Mouse (Mus musculus) cerebral cortex, adult 2 months (tissue): ENCODE results near the gene Calcr.

Experiments used
- WGBS: fragments of 180-500 bp; shearing (Covaris S2); methylation state at CpG from one replicate; pipeline ENCODE4 v1.1.7; 2018; 5-methylcytosine and 5-hydroxymethylcytosine counted together

Calcr gene

DNA sequence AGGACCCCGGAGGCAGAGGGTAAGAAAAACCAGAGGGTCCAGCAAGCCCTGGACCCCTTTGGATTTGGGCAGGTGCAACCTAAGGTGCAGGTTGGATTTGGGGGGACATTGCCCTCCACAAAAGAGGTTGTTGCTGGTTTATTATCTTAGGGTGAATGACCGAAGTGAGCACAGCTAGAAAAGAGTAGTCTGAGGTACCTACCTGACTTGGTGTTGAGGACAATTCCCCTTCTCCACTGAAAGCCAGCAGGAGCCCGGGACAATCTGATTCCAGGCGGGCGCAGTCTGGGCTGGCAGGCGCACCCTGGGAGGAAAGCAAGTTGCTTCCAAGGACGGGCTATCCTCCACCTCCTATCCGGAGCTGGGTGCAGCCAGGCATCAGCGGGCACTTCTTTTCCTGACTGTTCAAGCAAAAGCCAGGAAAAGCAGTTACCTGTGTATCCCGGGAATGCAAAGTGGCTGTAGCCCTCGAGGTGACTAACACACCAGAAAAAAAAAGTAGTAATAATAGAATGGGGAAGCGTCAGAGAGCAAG, at the start of gene Calcr:
Calcr (minus strand) TSS at position 485 of the 535 bp plus-strand sequence.
- WGBS: 6% methylated on average over 12 of the region's 12 CpGs

DNA sequence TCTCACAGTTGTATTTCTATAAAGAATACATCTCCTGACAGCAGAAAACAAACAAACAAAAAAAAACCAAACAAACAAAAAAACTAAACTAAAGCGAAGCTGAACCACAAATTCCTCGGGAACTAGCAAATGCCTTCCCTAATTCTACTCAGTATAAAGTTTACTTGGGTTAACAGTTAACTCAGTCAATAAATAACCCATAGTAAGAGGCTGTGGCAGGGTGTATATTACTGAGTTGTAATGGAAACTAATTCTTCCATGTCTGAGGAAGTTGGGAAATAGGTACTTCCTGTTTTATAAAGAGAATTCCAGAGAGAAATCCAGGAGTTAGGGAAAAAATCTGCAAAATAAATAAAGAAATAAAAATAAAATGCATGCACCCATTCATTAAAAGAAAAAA, 3.0 kb upstream of the Calcr start:
- WGBS: 89% methylated on average over 2 of the region's 2 CpGs

DNA sequence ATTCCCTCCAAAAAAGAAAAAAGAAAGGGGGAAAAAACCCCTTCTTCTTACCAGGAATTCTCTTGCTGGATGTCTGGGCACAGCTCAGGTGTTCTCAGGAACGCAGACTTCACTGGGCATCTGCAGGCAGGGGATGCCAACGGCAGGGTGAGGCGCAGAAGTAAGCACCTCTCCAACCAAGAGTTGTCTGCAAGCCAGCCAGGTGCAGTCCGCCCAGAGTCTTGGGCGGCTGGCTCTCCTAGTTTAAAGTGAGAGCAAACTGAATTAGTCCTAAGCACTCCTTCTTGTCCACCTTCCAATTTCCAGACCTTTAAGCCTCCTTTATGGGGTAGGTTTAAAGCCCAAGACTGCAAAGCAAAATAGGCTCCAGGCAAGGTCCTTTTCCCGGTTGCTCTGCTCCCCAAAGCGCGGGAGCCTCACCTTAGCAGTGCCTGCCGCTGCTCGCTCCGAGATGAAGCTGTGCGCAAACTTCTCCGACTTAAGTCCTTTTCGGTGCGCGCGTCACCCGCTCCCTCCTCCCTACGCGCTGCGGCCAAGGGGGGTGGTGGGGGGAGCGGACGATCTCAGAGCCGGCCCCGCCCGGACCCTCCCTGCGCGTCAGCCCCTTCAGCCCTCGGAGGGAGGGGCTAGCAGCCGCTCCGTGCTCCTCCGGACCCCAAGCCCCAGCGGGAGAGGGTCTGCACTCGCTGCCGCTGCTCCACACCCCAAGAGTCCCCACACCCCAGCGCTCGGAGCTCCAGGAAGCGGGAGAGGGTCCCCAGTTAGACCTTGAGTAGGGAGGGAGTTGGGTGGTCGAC, 1.1 kb downstream of the Calcr start:
- WGBS: under 1% methylated on average over 39 of the region's 39 CpGs

DNA sequence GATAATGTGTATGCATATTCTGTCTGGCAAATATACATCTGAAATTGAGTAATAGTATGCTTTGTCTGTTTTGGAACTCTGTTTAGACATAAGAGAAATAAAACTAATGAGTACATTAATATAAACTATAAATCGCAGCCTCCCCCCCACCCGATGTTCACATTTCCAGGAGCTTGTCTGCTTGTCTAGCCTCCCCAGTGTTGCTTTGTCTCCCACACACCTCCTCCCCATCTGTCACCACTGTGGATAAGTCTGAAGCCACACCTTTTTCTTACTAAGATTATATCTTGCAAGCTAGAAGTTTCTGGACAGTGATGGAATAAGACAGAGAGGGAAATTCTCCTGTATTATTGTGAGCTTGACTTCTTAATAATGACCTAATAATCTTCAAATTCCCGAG, 12.9 kb downstream of the Calcr start:
- WGBS: 64% methylated on average over 3 of the region's 3 CpGs

DNA sequence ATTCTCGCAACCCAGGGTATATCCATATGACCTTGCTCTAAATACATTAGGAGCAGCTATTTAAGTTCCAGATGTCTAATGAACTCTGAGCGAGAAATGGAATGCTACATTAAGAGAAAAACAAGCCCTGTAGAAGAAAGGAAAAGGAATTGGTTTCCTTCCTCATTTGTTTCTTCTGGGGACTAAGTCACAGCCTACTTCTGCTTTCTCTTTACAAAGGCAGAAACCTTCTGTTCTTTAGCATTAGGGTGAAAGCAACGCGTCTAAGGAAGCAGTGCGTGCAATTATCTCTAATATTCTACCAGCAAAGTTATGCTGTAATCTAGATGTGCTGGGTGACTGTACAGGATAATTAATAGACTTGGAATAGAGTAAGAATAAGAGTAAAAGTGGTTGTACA, 14.9 kb downstream of the Calcr start:
- 87% methylated on average over 5 of the region's 5 CpGs for WGBS

DNA sequence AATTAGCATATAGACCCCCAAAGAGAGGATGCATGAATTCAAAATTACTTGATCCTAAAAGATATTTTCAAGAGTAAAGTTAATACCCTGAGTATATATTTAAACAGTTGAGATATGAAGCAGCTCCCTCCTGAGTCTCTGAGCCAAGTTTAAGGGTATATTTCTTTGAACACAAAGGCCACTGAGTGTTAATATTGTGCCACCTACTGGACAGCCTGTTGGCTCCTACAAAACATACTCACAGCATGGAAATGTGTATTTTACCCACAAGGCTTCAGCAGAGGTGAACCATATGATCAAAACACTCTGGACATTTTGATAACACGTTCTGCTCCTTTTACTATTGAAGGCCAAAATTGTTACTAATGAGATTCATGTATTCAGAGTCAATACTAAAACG, 19.0 kb downstream of the Calcr start:
- WGBS: 22% methylated on average over 2 of the region's 2 CpGs

DNA sequence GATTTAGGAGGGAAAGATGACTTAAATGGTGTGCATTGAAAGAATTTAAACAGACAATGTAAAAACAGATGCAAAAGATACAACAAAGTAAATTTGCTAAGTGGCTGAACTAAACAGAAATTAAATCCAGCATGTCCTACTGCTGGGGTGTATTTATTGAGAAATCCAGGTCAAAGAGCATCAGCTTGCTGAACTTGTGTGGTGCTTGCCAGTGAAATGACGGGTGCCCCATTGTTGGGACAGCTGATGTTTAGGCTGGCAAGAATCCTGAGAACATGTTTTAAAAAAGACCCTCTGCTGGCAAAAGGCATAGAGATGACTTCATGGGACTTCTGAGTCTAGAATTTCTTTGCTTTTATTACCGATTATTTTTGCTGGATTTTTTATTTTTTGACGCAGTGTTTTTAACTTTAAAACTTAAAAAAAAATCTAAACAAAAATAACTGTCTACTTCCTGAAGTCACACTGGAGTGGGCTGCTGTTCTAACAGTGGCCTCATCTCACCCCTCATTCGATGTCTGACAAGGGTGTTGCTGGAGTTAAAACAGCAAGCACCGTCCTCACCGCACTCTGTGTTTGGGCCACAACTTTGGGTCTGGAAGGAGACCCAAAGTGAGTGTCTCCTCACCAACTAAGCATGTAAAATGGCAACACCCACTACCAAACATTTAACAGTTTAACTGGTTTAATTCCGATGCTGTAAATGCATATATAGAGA, 22.4 kb downstream of the Calcr start:
- 64% methylated on average over 7 of the region's 7 CpGs for WGBS

DNA sequence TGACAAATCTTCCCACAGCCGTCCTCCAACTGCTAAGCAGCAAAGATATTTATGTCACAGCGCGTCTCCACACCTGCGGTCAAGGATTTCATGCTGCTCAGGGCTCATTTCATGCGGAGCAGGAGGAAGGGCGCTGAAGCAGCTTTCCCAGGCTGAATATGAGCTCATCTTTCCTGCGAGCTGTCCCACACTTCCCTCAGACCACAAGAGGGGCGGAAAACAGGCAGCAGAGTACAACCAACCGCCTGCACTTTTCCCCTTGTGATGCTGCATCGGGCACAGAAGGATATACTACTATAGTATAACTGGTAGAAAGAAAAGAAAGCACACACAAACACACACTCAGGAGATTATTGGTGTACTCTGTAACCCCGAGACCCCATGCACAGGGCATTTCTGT, 23.2 kb downstream of the Calcr start:
- WGBS: 61% methylated on average over 11 of the region's 11 CpGs

DNA sequence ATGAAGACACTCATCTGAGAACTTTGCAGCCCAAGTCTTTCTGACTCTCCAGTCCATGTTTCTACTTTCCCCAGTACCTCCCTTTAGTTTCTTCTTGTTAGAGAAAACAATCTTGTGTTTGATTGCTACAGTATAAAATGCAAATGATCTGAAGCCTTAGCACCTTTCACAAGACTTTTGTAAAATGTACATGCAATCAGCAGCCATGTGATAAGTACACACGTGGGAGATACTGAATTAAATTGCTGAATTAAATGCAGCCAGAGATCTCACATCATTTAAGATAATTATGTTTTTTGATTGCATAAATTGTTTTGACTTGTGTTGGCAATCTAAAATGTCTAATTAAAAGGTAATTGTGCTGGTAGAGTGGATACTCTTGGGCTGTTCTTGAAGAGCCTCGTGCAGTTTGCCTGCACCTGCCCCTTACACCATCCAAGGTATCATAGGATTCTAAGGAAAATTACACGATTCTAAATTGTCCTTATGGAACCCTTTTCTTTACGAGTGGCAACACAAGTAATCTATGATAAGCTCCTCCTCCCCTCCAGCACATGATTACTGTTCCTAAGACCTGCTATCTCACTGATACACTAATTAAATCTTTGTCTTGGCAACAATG, 34.2 kb downstream of the Calcr start:
- 79% methylated on average over 4 of the region's 4 CpGs for WGBS

DNA sequence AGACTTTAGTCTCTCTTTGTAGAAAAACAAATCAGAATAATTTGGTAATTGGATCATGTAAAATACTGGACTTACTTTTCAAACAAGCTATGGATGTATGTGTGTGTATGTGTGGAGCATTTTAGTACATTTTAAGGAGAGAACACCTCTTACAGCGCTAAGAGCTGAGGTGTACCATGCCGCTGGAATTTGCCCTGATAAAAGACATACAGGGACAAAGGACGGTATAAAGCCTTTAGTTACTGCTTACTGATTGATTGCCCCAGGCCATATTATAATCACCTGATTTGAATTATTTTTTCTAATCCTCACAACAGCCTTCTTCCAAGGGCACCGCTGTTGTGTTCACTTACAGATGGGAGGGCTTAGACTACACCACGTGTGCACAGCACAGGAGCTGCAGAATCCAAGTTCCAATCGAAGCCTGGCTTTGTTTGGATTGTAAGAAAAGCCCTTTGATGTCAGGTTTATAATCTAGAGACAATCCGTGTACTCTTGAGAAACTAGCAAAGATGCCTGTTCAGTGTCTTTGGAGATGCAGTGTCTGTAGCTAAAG, 76.3 kb downstream of the Calcr start:
- 50% methylated on average over 7 of the region's 7 CpGs for WGBS

DNA sequence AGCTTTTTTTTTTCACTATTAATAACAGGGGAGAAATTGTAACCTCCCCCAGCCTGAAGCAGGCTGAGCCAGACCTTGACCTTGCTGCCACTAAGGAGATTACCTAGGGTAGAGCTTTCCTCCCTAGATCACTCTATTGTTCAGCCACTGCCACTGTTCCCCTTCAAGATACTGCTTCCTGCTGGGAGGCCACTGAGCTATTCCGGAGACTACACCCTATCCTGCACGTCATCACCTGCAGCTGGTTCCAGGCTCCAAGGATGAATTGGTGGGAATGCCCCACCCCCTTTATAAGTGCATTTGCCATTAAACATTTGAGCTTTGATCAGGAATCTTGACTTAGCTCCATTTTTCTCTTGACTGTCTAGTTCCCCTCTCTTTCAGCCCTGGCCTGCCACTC, 86.2 kb downstream of the Calcr start:
- 27% methylated on average over 2 of the region's 2 CpGs for WGBS

DNA sequence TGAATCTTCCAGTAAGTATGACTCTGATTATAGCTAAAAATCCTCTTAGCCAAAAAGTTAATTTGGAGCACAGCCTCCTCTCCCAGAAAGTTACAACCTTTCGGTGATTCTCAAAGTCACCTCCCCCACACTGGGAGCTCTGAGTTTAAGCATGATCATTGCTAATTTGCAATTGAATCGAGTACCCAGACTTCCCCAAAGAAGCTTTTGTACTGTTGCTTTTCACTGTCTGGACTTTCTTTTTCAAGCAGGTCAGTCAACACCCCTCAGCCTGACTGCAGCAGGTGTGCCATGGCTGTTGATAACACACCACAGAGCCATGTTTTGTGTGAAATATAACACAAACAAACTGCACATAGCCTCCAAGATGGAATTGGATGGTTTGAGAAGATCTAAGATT, 86.7 kb downstream of the Calcr start:
- WGBS: 45% methylated on average over 2 of the region's 2 CpGs

DNA sequence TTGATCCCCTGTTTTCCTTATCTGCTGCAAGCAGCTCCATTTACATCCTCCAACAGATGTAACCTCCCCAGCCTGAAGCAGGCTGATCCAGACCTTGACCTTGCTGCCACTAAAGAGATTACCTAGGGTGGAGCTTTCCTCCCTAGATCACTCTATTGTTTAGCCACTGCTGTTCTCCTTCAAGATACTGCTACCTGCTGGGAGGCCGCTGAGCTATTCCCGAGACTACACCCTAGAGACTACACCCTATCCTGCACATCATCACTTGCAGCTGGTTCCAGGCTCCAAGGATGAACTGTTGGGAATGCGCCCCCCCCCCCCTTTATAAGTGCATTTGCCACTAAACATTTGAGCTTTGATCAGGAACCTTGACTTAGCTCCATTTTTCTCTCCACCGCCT, 92.6 kb downstream of the Calcr start:
- WGBS: 90% methylated on average over 4 of the region's 4 CpGs

DNA sequence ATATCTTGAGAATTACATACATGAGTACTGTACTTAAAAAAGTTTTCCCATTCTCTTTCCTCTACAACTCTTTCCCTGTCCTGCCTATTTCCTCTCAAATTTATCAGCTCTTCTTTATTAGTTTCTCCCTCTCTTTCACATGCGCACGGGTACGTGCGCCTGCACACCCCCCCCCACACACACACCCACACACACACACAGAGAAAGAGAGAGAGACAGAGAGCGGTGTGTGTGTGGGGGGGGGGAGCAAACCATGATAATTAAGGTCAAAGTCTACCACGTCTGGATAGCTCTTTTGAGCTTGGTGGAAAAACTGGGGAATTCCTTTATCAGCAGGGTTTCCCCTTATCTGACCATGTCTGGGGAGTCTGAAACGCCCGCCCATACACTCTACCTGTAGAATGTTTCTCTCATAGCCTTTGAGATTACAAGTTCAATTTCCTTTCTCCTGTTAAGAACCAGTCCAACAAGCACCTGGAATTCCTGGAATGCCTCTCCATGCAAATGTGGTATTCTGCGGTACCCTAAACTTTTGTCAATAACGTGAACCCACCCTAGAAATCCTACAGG, 100.3 kb downstream of the Calcr start:
- 86% methylated on average over 10 of the region's 10 CpGs for WGBS

DNA sequence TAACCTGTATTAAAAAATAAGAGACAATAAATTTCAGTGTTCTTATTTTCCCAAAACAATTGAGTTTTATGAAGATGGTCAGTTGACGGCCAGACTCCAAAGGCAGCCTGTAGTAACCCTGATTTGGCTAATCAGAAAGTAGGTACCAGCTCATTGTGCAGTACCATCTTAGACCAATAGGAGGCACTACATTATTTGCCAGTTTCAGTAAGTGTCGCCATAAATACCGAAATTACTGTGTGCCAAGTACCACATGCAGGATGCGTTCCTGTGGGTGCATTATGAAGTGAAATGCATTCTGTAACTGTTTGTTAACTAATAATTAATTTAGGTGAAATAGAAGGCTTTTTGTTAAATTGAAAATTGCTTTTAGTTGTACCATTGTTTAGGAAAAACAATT, 106.1 kb downstream of the Calcr start:
- WGBS: 91% methylated on average over 4 of the region's 4 CpGs
